Mouse (Mus musculus): ENCODE results near the gene Cerk. TPM values are rescaled to one million over a fixed set of nuclear protein-coding genes. Genes with fewer than 3 reads are reported as not detected.

Gene Cerk
- 19.0 and 20.0 TPM in 2 replicates for polyA plus RNA-seq (2015; fragmentation: Nextera tagmentation; extraction: Ambion mirVana)

- peak within 1 kb of the TSS; percentile 77 for H3K27ac ChIP-seq
- peak within 1 kb of the TSS; percentile 79 for H3K4me2 ChIP-seq
- no peaks in the 10 kb centered on the region for H3K27me3 ChIP-seq
- H3K9ac ChIP-seq: peak within 1 kb of the TSS; percentile 96
- ATAC-seq: peak; percentile 75
- no peaks in the 10 kb centered on the region for H3K36me3 ChIP-seq (ENCODE audit: poor library complexity, severe bottlenecking)
- H3K4me3 ChIP-seq: peak within 1 kb of the TSS; percentile 88
- peaks cover 53% of the 10 kb centered on the region for H3K4me1 ChIP-seq
- WGBS: 3% methylated on average over 36 of the region's 43 CpGs
- no peaks in the 10 kb centered on the region for H3K9me3 ChIP-seq (replicated peaks)
Observed at GRCm38 (mm10) chr15:86185689-86186569, at the start of gene Cerk. Cerk (minus strand) TSS chr15:86186141.

GRCm38 (mm10) chr15:86234517-86235441 lies 48.8 kb upstream of the Cerk start:
- Histone ChIP-seq H3K4me3 (no peak overlapping the region), H3K27me3 (no peaks in the 10 kb centered on the region), H3K4me1 (peaks cover 5% of the 10 kb centered on the region), H3K36me3 (ENCODE audit: poor library complexity, severe bottlenecking) (peaks cover 9% of the 10 kb centered on the region), H3K9ac (no peak overlapping the region), H3K27ac (no peak overlapping the region), H3K4me2 (no peak overlapping the region), H3K9me3 (replicated peaks) (no peaks in the 10 kb centered on the region)
- no peak for ATAC-seq
- 83% methylated on average over 22 of the region's 22 CpGs for WGBS

GRCm38 (mm10) chr15:86234001-86234400 lies 48.1 kb upstream of the Cerk start:
- H3K27ac ChIP-seq: no peak overlapping the region
- H3K9ac ChIP-seq: no peak overlapping the region
- no peaks in the 10 kb centered on the region for H3K27me3 ChIP-seq
- no peak for ATAC-seq
- H3K36me3 ChIP-seq (ENCODE audit: poor library complexity, severe bottlenecking): peaks cover 9% of the 10 kb centered on the region
- H3K4me1 ChIP-seq: peaks cover 5% of the 10 kb centered on the region
- H3K4me3 ChIP-seq: no peak overlapping the region
- no peaks in the 10 kb centered on the region for H3K9me3 ChIP-seq (replicated peaks)
- WGBS: 94% methylated on average over 5 of the region's 5 CpGs
- H3K4me2 ChIP-seq: no peak overlapping the region

GRCm38 (mm10) chr15:86231831-86232512 lies 46.0 kb upstream of the Cerk start:
- no peak overlapping the region for H3K4me2 ChIP-seq
- H3K4me3 ChIP-seq: no peak overlapping the region
- 72% methylated on average over 7 of the region's 7 CpGs for WGBS
- H3K27ac ChIP-seq: no peak overlapping the region
- H3K36me3 ChIP-seq (ENCODE audit: poor library complexity, severe bottlenecking): peaks cover 5% of the 10 kb centered on the region
- ATAC-seq: no peak
- no peak overlapping the region for H3K9ac ChIP-seq
- H3K4me1 ChIP-seq: peaks cover 5% of the 10 kb centered on the region
- no peaks in the 10 kb centered on the region for H3K27me3 ChIP-seq
- no peaks in the 10 kb centered on the region for H3K9me3 ChIP-seq (replicated peaks)

- WGBS: 100% methylated on average over 1 of the region's 1 CpGs
- H3K36me3 ChIP-seq (ENCODE audit: poor library complexity, severe bottlenecking): peaks cover 5% of the 10 kb centered on the region
- H3K4me3 ChIP-seq: no peak overlapping the region
- H3K4me1 ChIP-seq: peaks cover 5% of the 10 kb centered on the region
- no peak overlapping the region for H3K4me2 ChIP-seq
- no peak overlapping the region for H3K27ac ChIP-seq
- no peak for ATAC-seq
- no peaks in the 10 kb centered on the region for H3K27me3 ChIP-seq
- no peaks in the 10 kb centered on the region for H3K9me3 ChIP-seq (replicated peaks)
- no peak overlapping the region for H3K9ac ChIP-seq
Observed at GRCm38 (mm10) chr15:86231170-86231569, 45.2 kb upstream of the Cerk start.

- Histone ChIP-seq H3K4me3 (no peak overlapping the region), H3K4me1 (peaks cover 5% of the 10 kb centered on the region), H3K9me3 (replicated peaks) (no peaks in the 10 kb centered on the region), H3K4me2 (no peak overlapping the region), H3K9ac (no peak overlapping the region), H3K27ac (no peak overlapping the region), H3K36me3 (ENCODE audit: poor library complexity, severe bottlenecking) (no peaks in the 10 kb centered on the region), H3K27me3 (no peaks in the 10 kb centered on the region)
- WGBS: 87% methylated on average over 11 of the region's 11 CpGs
- ATAC-seq: no peak
Observed at GRCm38 (mm10) chr15:86229623-86230022, 43.7 kb upstream of the Cerk start.

GRCm38 (mm10) chr15:86229088-86229487 lies 43.1 kb upstream of the Cerk start:
- no peak for ATAC-seq
- no peak overlapping the region for H3K4me3 ChIP-seq
- no peaks in the 10 kb centered on the region for H3K27me3 ChIP-seq
- H3K36me3 ChIP-seq (ENCODE audit: poor library complexity, severe bottlenecking): no peaks in the 10 kb centered on the region
- H3K4me2 ChIP-seq: no peak overlapping the region
- WGBS: 88% methylated on average over 8 of the region's 8 CpGs
- H3K9ac ChIP-seq: no peak overlapping the region
- H3K27ac ChIP-seq: no peak overlapping the region
- peaks cover 5% of the 10 kb centered on the region for H3K4me1 ChIP-seq
- H3K9me3 ChIP-seq (replicated peaks): no peaks in the 10 kb centered on the region

GRCm38 (mm10) chr15:86228186-86228585 lies 42.2 kb upstream of the Cerk start:
- Histone ChIP-seq H3K36me3 (ENCODE audit: poor library complexity, severe bottlenecking) (no peaks in the 10 kb centered on the region), H3K27ac (no peak overlapping the region), H3K4me3 (no peak overlapping the region), H3K9me3 (replicated peaks) (peaks cover 3% of the 10 kb centered on the region; the same call in 1 of the 2 replicates), H3K4me2 (no peak overlapping the region), H3K27me3 (no peaks in the 10 kb centered on the region), H3K4me1 (peaks cover 5% of the 10 kb centered on the region), H3K9ac (no peak overlapping the region)
- 45% methylated on average over 3 of the region's 3 CpGs for WGBS
- no peak for ATAC-seq

GRCm38 (mm10) chr15:86226968-86227367 lies 41.0 kb upstream of the Cerk start:
- no peaks in the 10 kb centered on the region for H3K36me3 ChIP-seq (ENCODE audit: poor library complexity, severe bottlenecking)
- peaks cover 3% of the 10 kb centered on the region; the same call in 1 of the 2 replicates for H3K9me3 ChIP-seq (replicated peaks)
- peaks cover 4% of the 10 kb centered on the region for H3K4me1 ChIP-seq
- H3K4me2 ChIP-seq: no peak overlapping the region
- ATAC-seq: no peak
- H3K4me3 ChIP-seq: no peak overlapping the region
- no peak overlapping the region for H3K9ac ChIP-seq
- no peak overlapping the region for H3K27ac ChIP-seq
- WGBS: 79% methylated on average over 2 of the region's 2 CpGs
- no peaks in the 10 kb centered on the region for H3K27me3 ChIP-seq

- no peak overlapping the region for H3K9ac ChIP-seq
- WGBS: 79% methylated on average over 5 of the region's 5 CpGs
- no peaks in the 10 kb centered on the region for H3K27me3 ChIP-seq
- H3K9me3 ChIP-seq (replicated peaks): peaks cover 3% of the 10 kb centered on the region; the same call in 1 of the 2 replicates
- no peak for ATAC-seq
- no peak overlapping the region for H3K4me3 ChIP-seq
- no peak overlapping the region for H3K4me2 ChIP-seq
- H3K36me3 ChIP-seq (ENCODE audit: poor library complexity, severe bottlenecking): no peaks in the 10 kb centered on the region
- no peak overlapping the region for H3K27ac ChIP-seq
- no peaks in the 10 kb centered on the region for H3K4me1 ChIP-seq
Observed at GRCm38 (mm10) chr15:86226221-86226620, 40.3 kb upstream of the Cerk start.

- Histone ChIP-seq H3K27me3 (no peaks in the 10 kb centered on the region), H3K9ac (no peak overlapping the region), H3K4me3 (no peak overlapping the region), H3K4me2 (no peak overlapping the region), H3K36me3 (ENCODE audit: poor library complexity, severe bottlenecking) (no peaks in the 10 kb centered on the region), H3K9me3 (replicated peaks) (peaks cover 3% of the 10 kb centered on the region; the same call in 1 of the 2 replicates), H3K27ac (no peak overlapping the region), H3K4me1 (no peaks in the 10 kb centered on the region)
- 87% methylated on average over 7 of the region's 7 CpGs for WGBS
- ATAC-seq: no peak
Observed at GRCm38 (mm10) chr15:86224972-86225551, 39.1 kb upstream of the Cerk start.
